Mouse (Mus musculus) lung, postnatal 0 days (tissue): Measurements from ENCODE around the gene Nxpe4.

Experiments used
- CTCF ChIP-seq: IDR thresholded peaks from 2 replicates; pipeline ENCODE4 v1.5.1; 2016; ENCODE audit warnings: antibody characterized with exemption, mild to moderate bottlenecking
- EP300 ChIP-seq: IDR thresholded peaks from 2 replicates; pipeline ENCODE4 v1.6.1; 2016; ENCODE audit warnings: antibody characterized with exemption, mild to moderate bottlenecking, control low read depth

GRCm38 (mm10) chr9:48298983-48299382 is 137.2 kb downstream of the Nxpe4 start:
- no peak for TF ChIP-seq EP300
- no peak for TF ChIP-seq CTCF
